Mouse (Mus musculus) lung, adult 2 months (tissue): ENCODE measurements around the gene Med10. TPM values are rescaled to one million over a fixed set of nuclear protein-coding genes. Genes with fewer than 3 reads are reported as not detected.

Experiments
- DNase-seq: peaks from one replicate; pipeline ENCODE4 v3.0.0; 2022
- H3K4me1 ChIP-seq: fragments of 200-500 bp; 2 replicates; pipeline ENCODE4 v1.6.1; 2011; ENCODE audit warnings: low read length; ENCODE audit not compliant: control insufficient read depth, insufficient read depth
- H3K4me3 ChIP-seq: fragments of 200-500 bp; replicated peaks from 2 replicates; pipeline ENCODE3; 2011; ENCODE audit warnings: low read depth, mild to moderate bottlenecking, control low read depth, low read length; ENCODE audit errors: extremely low read depth
- CTCF ChIP-seq: fragments of 200-500 bp; IDR thresholded peaks from 2 replicates; pipeline ENCODE4 v1.5.1; 2011; ENCODE audit warnings: mild to moderate bottlenecking, low read length, control low read depth; ENCODE audit not compliant: insufficient read depth
- POLR2A ChIP-seq: fragments of 200-500 bp; IDR thresholded peaks from 2 replicates; pipeline ENCODE4 v1.6.1; 2011; ENCODE audit warnings: low read depth, mild to moderate bottlenecking, control low read depth, low read length, borderline replicate concordance; ENCODE audit errors: extremely low read depth
- WGBS: fragments of 180-500 bp; shearing (Covaris S2); methylation state at CpG from one replicate; pipeline ENCODE4 v1.1.7; 2018; 5-methylcytosine and 5-hydroxymethylcytosine counted together
- polyA plus RNA-seq: library from polyadenylated mRNA; depleted of rRNA; stranded (reverse); fragments of >200 nt; gene quantifications from 2 replicates; pipeline ENCODE4 v1.2.3, GENCODE M21; 2012

The Med10 gene
- polyA plus RNA-seq, 1 experiment, result 31.6 TPM

DNA sequence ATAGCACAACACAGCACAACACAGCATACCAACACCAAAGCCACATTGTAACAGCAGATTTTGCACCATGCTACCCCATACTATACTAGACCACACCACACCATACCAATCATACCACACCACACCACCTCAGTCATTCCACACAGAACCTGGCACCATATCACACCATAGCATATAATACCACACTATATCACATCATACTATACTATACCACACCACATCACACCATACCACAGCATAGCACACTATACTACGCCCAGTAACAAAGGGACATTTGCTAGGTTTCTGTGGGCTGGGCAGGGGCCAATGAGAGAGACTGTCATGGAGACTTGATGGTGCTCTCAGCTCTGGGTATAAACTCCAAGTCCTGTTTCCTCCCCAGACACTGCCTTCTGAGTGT lies 10.4 kb upstream of the Med10 start:
- 76% methylated on average over 1 of the region's 1 CpGs for WGBS
- DNase-seq, result no peak
- Histone ChIP-seq H3K4me1 (no peaks in the 10 kb centered on the region), H3K4me3 (no peak overlapping the region)
- TF ChIP-seq POLR2A, result no peak
- TF ChIP-seq CTCF, result no peak

DNA sequence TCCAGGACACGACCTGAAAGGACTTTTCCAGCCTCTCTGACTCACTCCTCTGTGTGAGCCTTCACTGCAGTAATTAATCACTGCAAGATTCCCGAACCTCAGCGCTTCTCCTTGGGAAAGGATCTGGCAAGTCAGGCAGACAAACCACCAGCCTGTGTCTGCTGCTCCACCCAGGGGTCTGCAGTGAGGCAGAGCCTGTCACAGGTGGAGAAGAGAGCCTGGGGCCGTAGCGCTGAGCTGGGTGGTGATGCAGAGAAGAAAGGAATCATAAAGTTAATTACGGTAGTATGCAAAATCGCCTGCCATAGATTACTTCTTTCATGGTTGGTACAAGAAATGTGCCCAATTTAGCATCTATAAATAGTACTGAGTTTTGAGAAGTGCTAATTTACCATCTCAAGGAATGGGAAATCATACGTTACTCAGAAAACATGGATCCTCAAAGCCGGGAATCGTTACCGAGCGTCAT lies 9.6 kb upstream of the Med10 start:
- Histone ChIP-seq H3K4me1 (no peaks in the 10 kb centered on the region), H3K4me3 (no peak overlapping the region)
- TF ChIP-seq POLR2A (no peak), CTCF (no peak)
- WGBS, result 61% methylated on average over 12 of the region's 12 CpGs
- no peak for DNase-seq

DNA sequence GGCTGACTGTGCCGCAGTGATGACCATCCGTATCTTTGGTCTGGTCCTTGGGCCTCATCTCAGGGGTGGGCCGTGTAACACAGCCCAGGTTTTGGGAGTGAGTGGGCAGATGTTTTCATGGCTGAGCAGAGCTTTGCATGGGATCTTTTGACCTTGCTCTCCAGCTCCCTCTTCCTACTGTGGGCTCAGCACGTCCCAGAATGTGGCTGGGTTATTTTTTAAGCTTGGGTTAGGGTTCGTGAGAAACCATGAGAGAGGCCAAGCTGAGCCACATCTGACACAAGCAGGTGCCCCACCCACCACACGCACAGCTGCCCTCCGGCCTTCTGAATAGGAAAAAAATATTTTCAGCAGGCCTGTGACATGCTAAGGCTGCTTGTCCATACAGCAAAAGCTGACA lies 7.4 kb upstream of the Med10 start:
- no peak overlapping the region for H3K4me3 ChIP-seq
- WGBS, result 55% methylated on average over 7 of the region's 7 CpGs
- H3K4me1 ChIP-seq, result no peaks in the 10 kb centered on the region
- no peak for TF ChIP-seq POLR2A
- TF ChIP-seq CTCF, result no peak
- no peak for DNase-seq

DNA sequence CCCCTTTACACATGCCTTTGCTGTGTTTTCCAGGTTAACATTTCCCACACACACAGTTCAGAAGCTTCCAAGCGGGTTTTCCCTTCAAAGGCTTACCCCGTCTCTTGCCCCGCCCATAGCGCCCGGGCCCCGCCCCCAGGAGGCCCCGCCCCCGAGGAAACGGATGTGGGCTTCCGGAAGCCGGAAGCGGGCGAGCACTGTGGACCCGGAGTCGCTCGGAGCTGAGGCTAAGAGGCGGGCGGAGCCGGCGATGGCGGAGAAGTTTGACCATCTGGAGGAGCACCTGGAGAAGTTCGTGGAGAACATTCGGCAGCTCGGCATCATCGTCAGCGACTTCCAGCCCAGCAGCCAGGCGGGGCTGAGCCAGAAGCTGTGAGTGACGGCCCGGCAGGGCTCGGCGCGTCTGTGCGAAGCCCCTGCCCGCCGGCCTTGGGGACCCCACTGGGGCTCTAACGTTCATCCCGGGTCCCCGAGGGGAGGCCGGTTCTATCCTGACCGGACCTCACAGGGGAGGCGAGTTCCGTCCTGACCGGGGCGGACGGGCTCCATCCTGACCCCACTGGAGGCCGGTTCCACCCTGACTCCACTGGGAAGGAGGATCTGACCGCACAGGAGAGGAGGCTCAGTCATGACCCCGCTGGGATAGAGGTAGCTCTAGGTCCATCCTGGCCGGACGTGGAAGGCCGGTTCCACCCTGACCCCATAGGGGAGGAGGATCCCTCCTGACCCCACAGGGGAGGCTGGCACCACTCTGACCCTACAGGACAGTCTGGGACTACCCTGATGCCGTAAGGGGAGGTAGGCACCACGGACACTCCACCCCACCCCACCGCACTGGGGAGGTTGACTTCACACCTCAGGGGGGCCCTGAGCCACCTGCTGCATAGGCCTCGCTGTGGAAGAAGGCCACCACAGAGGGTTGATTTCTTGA lies 7.8 kb downstream of the Med10 start:
- peak; percentile 76 for DNase-seq
- H3K4me3 ChIP-seq, result peak overlapping the region; percentile 96
- under 1% methylated on average over 55 of the region's 55 CpGs for WGBS
- TF ChIP-seq CTCF (no peak), POLR2A (peak; percentile 64; the same call in 1 of the 2 replicates)
- peaks cover 7% of the 10 kb centered on the region; the same call in 1 of the 2 replicates for H3K4me1 ChIP-seq

DNA sequence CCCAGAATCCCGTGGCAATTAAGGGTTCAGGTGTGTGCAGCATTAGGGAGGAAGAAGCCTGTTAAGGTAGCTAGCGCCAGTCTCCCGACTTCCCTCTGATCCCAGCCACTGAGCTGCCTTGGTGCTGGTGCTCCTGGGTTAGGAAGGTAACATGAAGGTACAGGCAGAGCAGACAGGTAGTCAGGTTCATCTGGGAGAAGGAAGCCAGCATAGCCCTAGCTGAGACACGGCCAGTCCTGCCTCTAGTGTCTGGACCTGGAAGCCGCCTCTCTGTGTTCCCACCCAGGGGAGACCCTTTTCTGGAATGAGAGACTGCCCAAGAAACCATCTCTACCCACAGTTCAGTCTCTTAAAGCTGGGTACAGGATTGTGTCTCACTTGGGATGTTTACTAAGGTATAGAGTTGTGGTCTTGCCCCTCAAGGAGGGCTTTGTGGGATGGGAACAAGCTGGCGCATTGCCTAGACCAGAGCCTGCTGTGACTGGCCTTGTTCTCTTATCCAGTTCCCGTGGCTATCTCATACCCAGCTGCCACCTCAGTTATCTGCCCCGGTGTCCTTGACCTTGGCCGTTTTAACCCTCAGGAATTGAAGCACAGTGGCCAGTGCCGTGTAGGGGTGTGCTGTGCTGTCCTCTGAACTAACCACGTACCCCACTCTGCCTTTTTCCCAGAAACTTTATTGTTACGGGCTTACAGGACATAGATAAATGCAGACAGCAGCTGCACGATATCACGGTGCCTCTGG lies 8.9 kb downstream of the Med10 start:
- Histone ChIP-seq H3K4me1 (peaks cover 7% of the 10 kb centered on the region; the same call in 1 of the 2 replicates), H3K4me3 (no peak overlapping the region)
- WGBS, result 83% methylated on average over 14 of the region's 14 CpGs
- TF ChIP-seq POLR2A (no peak), CTCF (no peak)
- no peak for DNase-seq

DNA sequence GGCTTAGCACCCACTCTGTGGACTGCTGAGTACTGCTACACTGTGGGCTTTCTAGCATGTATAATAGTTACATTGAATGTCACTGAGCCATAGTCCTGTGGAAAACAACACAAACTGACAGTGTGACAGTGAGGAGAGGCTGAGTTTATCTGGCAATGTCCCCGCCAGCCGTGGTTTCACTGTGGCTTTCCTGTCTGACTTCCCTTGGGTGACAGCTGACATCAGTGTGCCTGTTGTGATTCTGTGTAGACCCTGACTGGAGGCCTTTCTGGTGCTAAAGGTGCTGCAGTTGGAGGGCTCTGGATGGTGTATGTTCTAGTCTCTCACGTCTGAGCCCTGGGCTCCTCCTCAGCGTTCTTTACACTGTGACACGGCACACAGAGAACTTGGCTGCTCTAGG lies 11.7 kb downstream of the Med10 start:
- DNase-seq, result no peak
- 80% methylated on average over 5 of the region's 5 CpGs for WGBS
- H3K4me1 ChIP-seq, result peaks cover 7% of the 10 kb centered on the region; the same call in 1 of the 2 replicates
- no peak for TF ChIP-seq CTCF
- TF ChIP-seq POLR2A, result no peak
- no peak overlapping the region for H3K4me3 ChIP-seq

DNA sequence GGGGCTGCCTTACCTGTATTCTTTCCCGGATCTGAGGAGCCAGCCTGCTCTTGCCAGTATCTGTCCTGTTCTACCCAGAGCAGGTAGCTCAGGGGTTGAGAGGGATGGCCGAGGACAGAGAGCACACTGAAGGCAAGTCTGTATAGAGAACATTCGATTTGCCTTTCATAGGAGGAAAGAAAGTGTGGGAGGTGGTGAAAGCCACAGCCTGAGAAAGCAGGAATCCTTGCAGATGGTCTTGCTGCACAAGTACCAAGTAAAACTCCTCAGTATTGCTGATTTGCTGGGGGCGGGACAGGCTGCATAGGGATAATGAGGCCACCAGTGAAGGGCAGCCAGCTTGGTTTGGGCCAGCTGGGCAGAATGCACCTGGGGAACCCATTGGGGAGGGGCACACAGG lies 16.1 kb downstream of the Med10 start:
- DNase-seq, result no peak
- Histone ChIP-seq H3K4me3 (no peak overlapping the region), H3K4me1 (no peaks in the 10 kb centered on the region)
- TF ChIP-seq POLR2A, result no peak
- no peak for TF ChIP-seq CTCF
- WGBS, result 94% methylated on average over 4 of the region's 4 CpGs

DNA sequence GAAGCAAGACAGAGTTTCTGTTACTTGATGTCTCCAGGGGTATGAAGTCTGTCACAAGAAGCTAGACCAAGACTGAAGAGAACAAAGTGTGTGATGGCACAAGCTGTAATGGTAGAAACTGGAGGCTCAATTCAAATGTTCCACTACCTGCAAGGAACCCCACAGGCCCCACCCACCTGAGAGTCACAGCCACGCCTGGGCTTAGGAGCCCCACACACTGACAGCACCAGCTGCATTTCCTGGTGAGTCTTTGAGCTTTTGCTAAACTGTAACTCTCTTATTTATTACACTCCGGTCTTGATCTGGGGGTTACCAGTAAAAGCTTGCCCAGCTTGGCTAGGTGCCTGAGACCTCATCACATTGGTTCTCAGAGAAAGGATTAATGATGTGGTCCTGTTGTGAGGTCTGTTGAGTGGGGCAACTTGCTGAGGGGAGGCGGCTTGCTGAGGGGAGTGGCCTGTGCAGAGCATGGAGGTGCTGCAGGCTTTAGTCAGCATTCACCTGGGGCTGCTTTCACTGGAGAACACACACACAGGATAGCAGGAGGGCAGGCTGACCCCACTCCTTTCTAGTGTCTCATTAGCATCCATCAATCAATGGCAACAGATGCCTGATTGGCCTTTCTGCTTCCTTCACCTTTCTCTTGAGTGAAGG lies 19.1 kb downstream of the Med10 start:
- Histone ChIP-seq H3K4me1 (no peaks in the 10 kb centered on the region), H3K4me3 (no peak overlapping the region)
- DNase-seq, result no peak
- TF ChIP-seq CTCF, result no peak
- no peak for TF ChIP-seq POLR2A
- 42% methylated on average over 3 of the region's 3 CpGs for WGBS

DNA sequence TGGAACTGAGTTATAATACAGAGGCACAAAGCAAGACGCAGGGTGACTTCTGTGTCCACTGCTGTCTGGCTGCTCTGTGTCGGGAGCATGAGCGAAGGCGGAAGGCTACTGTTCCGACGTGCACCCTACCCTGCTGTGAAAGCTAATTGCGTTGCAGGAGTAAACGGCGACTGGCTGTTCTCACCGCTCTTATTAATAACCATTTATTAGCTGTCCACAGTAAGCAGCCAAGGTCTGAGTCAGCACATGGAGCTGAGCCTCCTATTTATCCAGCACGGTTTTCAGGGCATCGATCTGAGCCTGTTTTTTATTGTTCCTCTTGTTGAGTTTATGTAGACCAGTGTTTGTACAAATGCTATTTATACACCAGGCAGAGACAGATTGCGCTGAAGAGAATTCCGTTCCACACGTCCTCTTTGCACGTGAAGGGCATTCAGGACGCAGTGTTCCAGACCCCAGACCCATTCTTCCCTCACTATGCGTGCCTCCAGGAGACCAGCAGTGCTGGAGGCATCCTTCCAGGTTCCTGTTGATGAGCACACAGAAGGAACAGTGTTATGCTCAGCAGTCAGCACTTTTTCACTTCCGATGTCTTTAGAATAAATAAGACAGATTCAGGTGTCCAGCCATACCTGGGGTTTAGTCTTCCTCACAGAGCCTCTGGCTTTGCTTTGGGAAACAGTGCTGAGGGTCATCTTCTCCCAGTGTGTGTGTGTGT lies 21.9 kb downstream of the Med10 start:
- no peak for DNase-seq
- TF ChIP-seq POLR2A (no peak), CTCF (no peak)
- WGBS, result 67% methylated on average over 19 of the region's 19 CpGs
- Histone ChIP-seq H3K4me3 (no peak overlapping the region), H3K4me1 (no peaks in the 10 kb centered on the region)
